ENCODE assay signal across 10 mouse cellular contexts in genomic region chr13:24679027-24679680, GRCm38 (mm10).
DNase-seq lines count a peak whose midpoint lies in the region; ATAC-seq lines count a peak whose summit lies in the region.
"Had no signal": no experiment of that assay in that cellular context is flagged by ENCODE, and none has a peak within 500 bp of the region (broad histone marks: within the 10 kb centered on the region; RNA-seq: fewer than 3 reads in every experiment).

No protein-coding gene starts in this region.

- no peaks in the 10 kb centered on the region for H3K9me3 ChIP-seq in kidney, embryonic 15.5 days (replicated peaks)
- no peaks in the 10 kb centered on the region for H3K9me3 ChIP-seq in embryonic facial prominence, embryonic 13.5 days
- no peaks in the 10 kb centered on the region for H3K9me3 ChIP-seq in midbrain, embryonic 14.5 days (ENCODE audit: control insufficient read depth, low read length)
- no peaks in the 10 kb centered on the region for H3K9me3 ChIP-seq in intestine, embryonic 15.5 days

- H3K4me3 ChIP-seq in kidney, embryonic 15.5 days (replicated peaks) = no peak overlapping the region
- H3K4me3 ChIP-seq in embryonic facial prominence, embryonic 13.5 days = no peak overlapping the region
- H3K4me3 ChIP-seq in midbrain, embryonic 14.5 days (replicated peaks; ENCODE audit: low read depth, low read length) = no peak overlapping the region
- no peak overlapping the region for H3K4me3 ChIP-seq in intestine, embryonic 15.5 days (replicated peaks)

- no peak for DNase-seq in kidney, adult 11 months
- peak; percentile 11 for DNase-seq in cerebellum, adult 9-11 months
- peak; percentile 51 for DNase-seq in midbrain, embryonic 14.5 days
- no peak for DNase-seq in spleen, postnatal 14 days (ENCODE audit: low spot score in 2 of 2)
- DNase-seq in adrenal gland, postnatal 4 days (ENCODE audit: low spot score in 2 of 2) = no peak
- DNase-seq: adrenal gland, postnatal 36 days; lung, postnatal 10 days had no signal

- 48% methylated on average over 15 of the region's 15 CpGs for WGBS in kidney, embryonic 15.5 days
- 24% methylated on average over 15 of the region's 15 CpGs for WGBS in embryonic facial prominence, embryonic 13.5 days
- 31% methylated on average over 15 of the region's 15 CpGs for WGBS in midbrain, embryonic 14.5 days
- 49% methylated on average over 15 of the region's 15 CpGs for WGBS in intestine, embryonic 15.5 days

- no peak overlapping the region for H3K9ac ChIP-seq in kidney, embryonic 15.5 days
- 0 out of 2 replicates have a peak overlapping the region, but pooled peaks have one; percentile 33 for H3K9ac ChIP-seq in embryonic facial prominence, embryonic 13.5 days
- no peak overlapping the region for H3K9ac ChIP-seq in midbrain, embryonic 14.5 days (replicated peaks; ENCODE audit: low read length)
- no peak overlapping the region for H3K9ac ChIP-seq in intestine, embryonic 15.5 days

- peaks cover 7% of the 10 kb centered on the region for H3K4me1 ChIP-seq in kidney, embryonic 15.5 days
- peaks cover 9% of the 10 kb centered on the region; the same call in 1 of the 2 replicates for H3K4me1 ChIP-seq in embryonic facial prominence, embryonic 13.5 days
- no peaks in the 10 kb centered on the region for H3K4me1 ChIP-seq in midbrain, embryonic 14.5 days (ENCODE audit: control insufficient read depth, insufficient read depth, low read length)
- 0 out of 2 replicates have a peak, but pooled peaks cover 3% of the 10 kb centered on the region for H3K4me1 ChIP-seq in intestine, embryonic 15.5 days (replicated peaks)

- no peak for ATAC-seq in kidney, embryonic 15.5 days (replicated peaks; ENCODE audit: low FRiP score)
- ATAC-seq in embryonic facial prominence, embryonic 13.5 days (ENCODE audit: insufficient number of reproducible peaks, insufficient read depth, low FRiP score, low TSS enrichment, low read depth) = no peak
- no peak for ATAC-seq in midbrain, embryonic 14.5 days (ENCODE audit: low FRiP score, low TSS enrichment)
- ATAC-seq in intestine, embryonic 15.5 days = no peak

- H3K4me2 ChIP-seq in kidney, embryonic 15.5 days = no peak overlapping the region
- peak overlapping the region; percentile 12; the same call in 1 of the 2 replicates for H3K4me2 ChIP-seq in embryonic facial prominence, embryonic 13.5 days
- H3K4me2 ChIP-seq in midbrain, embryonic 14.5 days (ENCODE audit: low read length) = no peak overlapping the region
- no peak overlapping the region for H3K4me2 ChIP-seq in intestine, embryonic 15.5 days (replicated peaks)

- peak overlapping the region; percentile 22; the same call in 1 of the 2 replicates for H3K27ac ChIP-seq in kidney, embryonic 15.5 days
- peak overlapping the region; percentile 49 for H3K27ac ChIP-seq in embryonic facial prominence, embryonic 13.5 days
- H3K27ac ChIP-seq in midbrain, embryonic 14.5 days (replicated peaks; ENCODE audit: low read depth, low read length) = no peak overlapping the region
- H3K27ac ChIP-seq in intestine, embryonic 15.5 days = no peak overlapping the region

- no peaks in the 10 kb centered on the region for H3K36me3 ChIP-seq in kidney, embryonic 15.5 days
- no peaks in the 10 kb centered on the region for H3K36me3 ChIP-seq in embryonic facial prominence, embryonic 13.5 days
- peaks cover 58% of the 10 kb centered on the region for H3K36me3 ChIP-seq in midbrain, embryonic 14.5 days (ENCODE audit: control insufficient read depth, insufficient read depth, low read length)
- H3K36me3 ChIP-seq in intestine, embryonic 15.5 days = no peaks in the 10 kb centered on the region

- H3K27me3 ChIP-seq in kidney, embryonic 15.5 days = no peaks in the 10 kb centered on the region
- H3K27me3 ChIP-seq in embryonic facial prominence, embryonic 13.5 days = no peaks in the 10 kb centered on the region
- no peaks in the 10 kb centered on the region for H3K27me3 ChIP-seq in midbrain, embryonic 14.5 days (ENCODE audit: control insufficient read depth, insufficient read depth, low read length)
- H3K27me3 ChIP-seq in intestine, embryonic 15.5 days (replicated peaks) = no peaks in the 10 kb centered on the region

Comparison
In these comparisons a context has a peak if more than half of its experiments do, and no peak if none do; other contexts are left out.
1. H3K27ac ChIP-seq: peak in kidney, embryonic 15.5 days (single experiment) and embryonic facial prominence, embryonic 13.5 days (single experiment); none in midbrain, embryonic 14.5 days (single experiment) and intestine, embryonic 15.5 days (single experiment).
2. DNase-seq: peak in cerebellum, adult 9-11 months (single experiment) and midbrain, embryonic 14.5 days (single experiment); none in kidney, adult 11 months (single experiment), spleen, postnatal 14 days (0 of 2) and adrenal gland, postnatal 4 days (0 of 2).